Mouse (Mus musculus) cerebellum, adult 9-10 months (tissue): ENCODE results near the gene Cbll1.
"Not testable (repeated sequence)": the region's sequence is repeated elsewhere in the genome, so short reads cannot be mapped to it uniquely, and the experiment has no call there.

Source experiments
- DNase-seq: peaks from one replicate; pipeline ENCODE4 v3.0.0; 2022

Gene Cbll1

GRCm38 (mm10) chr12:31486431-31486830, 13.0 kb downstream of the Cbll1 start:
- DNase-seq: no peak

- DNase-seq: not testable (repeated sequence)
Measured at GRCm38 (mm10) chr12:31478182-31478581, 21.2 kb downstream of the Cbll1 start.

- DNase-seq: no peak
Measured at GRCm38 (mm10) chr12:31462615-31463014, 36.8 kb downstream of the Cbll1 start.

GRCm38 (mm10) chr12:31461371-31461770, 38.0 kb downstream of the Cbll1 start:
- no peak for DNase-seq

GRCm38 (mm10) chr12:31460270-31460669, 39.1 kb downstream of the Cbll1 start:
- not testable (repeated sequence) for DNase-seq

- DNase-seq: no peak
Measured at GRCm38 (mm10) chr12:31458474-31458873, 40.9 kb downstream of the Cbll1 start.

GRCm38 (mm10) chr12:31456271-31456670, 43.1 kb downstream of the Cbll1 start:
- no peak for DNase-seq

GRCm38 (mm10) chr12:31449341-31449740, 50.1 kb downstream of the Cbll1 start:
- no peak for DNase-seq

- DNase-seq: no peak
Measured at GRCm38 (mm10) chr12:31444827-31445226, 54.6 kb downstream of the Cbll1 start.

- no peak for DNase-seq
Measured at GRCm38 (mm10) chr12:31444131-31444546, 55.3 kb downstream of the Cbll1 start.

GRCm38 (mm10) chr12:31439612-31440011, 59.8 kb downstream of the Cbll1 start:
- no peak for DNase-seq

- no peak for DNase-seq
Measured at GRCm38 (mm10) chr12:31437791-31438190, 61.6 kb downstream of the Cbll1 start.
